Mouse (Mus musculus): ENCODE measurements at regions not wholly inside any gene's neighbourhood (a gene's known extent, or its start where the extent isn't known, plus 50 kb on each side); places are given as distances from the start of the nearest gene placed in this dataset.

GRCm38 (mm10) chr15:36719241-36719640, 288.3 kb downstream of the Zfp706 start:
- Histone ChIP-seq H3K9me3 (no peaks in the 10 kb centered on the region), H3K4me1 (peaks cover 79% of the 10 kb centered on the region), H3K27me3 (replicated peaks) (no peaks in the 10 kb centered on the region), H3K36me3 (replicated peaks; ENCODE audit: low read length) (no peaks in the 10 kb centered on the region), H3K4me3 (replicated peaks) (no peak overlapping the region)
- TF ChIP-seq GATA1 (IDR thresholded peaks at IDR 0.05; ENCODE audit: borderline replicate concordance, low read length) (no peak), FLI1 (IDR thresholded peaks at IDR 0.05; ENCODE audit: low read length) (no peak)

- Histone ChIP-seq H3K36me3 (replicated peaks; ENCODE audit: low read length) (no peaks in the 10 kb centered on the region), H3K9me3 (no peaks in the 10 kb centered on the region), H3K4me1 (peaks cover 73% of the 10 kb centered on the region), H3K27me3 (replicated peaks) (no peaks in the 10 kb centered on the region), H3K4me3 (replicated peaks) (no peak overlapping the region)
- TF ChIP-seq GATA1 (IDR thresholded peaks at IDR 0.05; ENCODE audit: borderline replicate concordance, low read length) (no peak), FLI1 (IDR thresholded peaks at IDR 0.05; ENCODE audit: low read length) (no peak)
These were observed 289.7 kb downstream of the Zfp706 start for GRCm38 (mm10) chr15:36717835-36718234.

GRCm38 (mm10) chr15:36716686-36717038, 290.9 kb downstream of the Zfp706 start:
- Histone ChIP-seq H3K4me3 (replicated peaks) (peak overlapping the region; percentile 90), H3K9me3 (no peaks in the 10 kb centered on the region; the same call in 1 of the 2 replicates), H3K27me3 (replicated peaks) (no peaks in the 10 kb centered on the region), H3K36me3 (replicated peaks; ENCODE audit: low read length) (no peaks in the 10 kb centered on the region), H3K4me1 (peaks cover 62% of the 10 kb centered on the region)
- no peak for TF ChIP-seq GATA1 (IDR thresholded peaks at IDR 0.05; ENCODE audit: borderline replicate concordance, low read length)

- no peaks in the 10 kb centered on the region for H3K36me3 ChIP-seq (replicated peaks; ENCODE audit: low read length)
- TF ChIP-seq GATA1 (IDR thresholded peaks at IDR 0.05; ENCODE audit: borderline replicate concordance, low read length) (no peak), FLI1 (IDR thresholded peaks at IDR 0.05; ENCODE audit: low read length) (no peak)
These were observed 291.6 kb downstream of the Zfp706 start for GRCm38 (mm10) chr15:36715745-36716685.

GRCm38 (mm10) chr15:36715159-36715558, 292.4 kb downstream of the Zfp706 start:
- Histone ChIP-seq H3K4me3 (replicated peaks) (peak overlapping the region; percentile 81), H3K27me3 (replicated peaks) (no peaks in the 10 kb centered on the region), H3K9me3 (no peaks in the 10 kb centered on the region; the same call in 1 of the 2 replicates), H3K36me3 (replicated peaks; ENCODE audit: low read length) (no peaks in the 10 kb centered on the region), H3K4me1 (peaks cover 57% of the 10 kb centered on the region)
- no peak for TF ChIP-seq GATA1 (IDR thresholded peaks at IDR 0.05; ENCODE audit: borderline replicate concordance, low read length)
- TF ChIP-seq FLI1 (IDR thresholded peaks at IDR 0.05; ENCODE audit: low read length): no peak

More at GRCm38 (mm10) chr15:36715745-36716685, 291.6 kb downstream of the Zfp706 start:
- no peaks in the 10 kb centered on the region for H3K27me3 ChIP-seq (replicated peaks)
- peaks cover 57% of the 10 kb centered on the region for H3K4me1 ChIP-seq
- H3K4me3 ChIP-seq (replicated peaks): peak overlapping the region; percentile 90
- H3K9me3 ChIP-seq: no peaks in the 10 kb centered on the region; the same call in 1 of the 2 replicates

- Histone ChIP-seq H3K4me3 (replicated peaks) (no peak overlapping the region), H3K9me3 (no peaks in the 10 kb centered on the region; the same call in 1 of the 2 replicates), H3K36me3 (replicated peaks; ENCODE audit: low read length) (no peaks in the 10 kb centered on the region), H3K4me1 (peaks cover 46% of the 10 kb centered on the region), H3K27me3 (replicated peaks) (no peaks in the 10 kb centered on the region)
- TF ChIP-seq GATA1 (IDR thresholded peaks at IDR 0.05; ENCODE audit: borderline replicate concordance, low read length) (no peak), FLI1 (IDR thresholded peaks at IDR 0.05; ENCODE audit: low read length) (no peak)
These were observed 297.8 kb downstream of the Zfp706 start for GRCm38 (mm10) chr15:36709788-36710187.

GRCm38 (mm10) chr15:36708471-36708870, 299.1 kb downstream of the Zfp706 start:
- Histone ChIP-seq H3K4me1 (peaks cover 42% of the 10 kb centered on the region), H3K9me3 (no peaks in the 10 kb centered on the region; the same call in 1 of the 2 replicates), H3K27me3 (replicated peaks) (no peaks in the 10 kb centered on the region), H3K36me3 (replicated peaks; ENCODE audit: low read length) (no peaks in the 10 kb centered on the region), H3K4me3 (replicated peaks) (no peak overlapping the region)
- TF ChIP-seq FLI1 (IDR thresholded peaks at IDR 0.05; ENCODE audit: low read length) (no peak), GATA1 (IDR thresholded peaks at IDR 0.05; ENCODE audit: borderline replicate concordance, low read length) (no peak)

- Histone ChIP-seq H3K36me3 (replicated peaks; ENCODE audit: low read length) (no peaks in the 10 kb centered on the region), H3K4me3 (replicated peaks) (peak overlapping the region; percentile 57), H3K4me1 (peaks cover 61% of the 10 kb centered on the region), H3K27me3 (replicated peaks) (no peaks in the 10 kb centered on the region), H3K9me3 (no peaks in the 10 kb centered on the region)
- TF ChIP-seq GATA1 (IDR thresholded peaks at IDR 0.05; ENCODE audit: borderline replicate concordance, low read length) (no peak), FLI1 (IDR thresholded peaks at IDR 0.05; ENCODE audit: low read length) (no peak)
These were observed 301.6 kb downstream of the Zfp706 start for GRCm38 (mm10) chr15:36705990-36706389.

GRCm38 (mm10) chr15:36705391-36705790, 302.2 kb downstream of the Zfp706 start:
- Histone ChIP-seq H3K9me3 (no peaks in the 10 kb centered on the region), H3K4me3 (replicated peaks) (no peak overlapping the region), H3K4me1 (peaks cover 66% of the 10 kb centered on the region), H3K27me3 (replicated peaks) (no peaks in the 10 kb centered on the region), H3K36me3 (replicated peaks; ENCODE audit: low read length) (no peaks in the 10 kb centered on the region)
- no peak for TF ChIP-seq GATA1 (IDR thresholded peaks at IDR 0.05; ENCODE audit: borderline replicate concordance, low read length)

GRCm38 (mm10) chr15:36701846-36702245, 305.7 kb downstream of the Zfp706 start:
- peaks cover 75% of the 10 kb centered on the region for H3K4me1 ChIP-seq

More at GRCm38 (mm10) chr15:36701846-36702245, 305.7 kb downstream of the Zfp706 start:
- no peak overlapping the region for H3K4me3 ChIP-seq (replicated peaks)
- H3K9me3 ChIP-seq: no peaks in the 10 kb centered on the region
- TF ChIP-seq FLI1 (IDR thresholded peaks at IDR 0.05; ENCODE audit: low read length) (no peak), GATA1 (IDR thresholded peaks at IDR 0.05; ENCODE audit: borderline replicate concordance, low read length) (no peak)
- H3K27me3 ChIP-seq (replicated peaks): no peaks in the 10 kb centered on the region
- no peaks in the 10 kb centered on the region for H3K36me3 ChIP-seq (replicated peaks; ENCODE audit: low read length)
